Mouse (Mus musculus): ENCODE data around the gene Gm10961. TPM values are rescaled to one million over a fixed set of nuclear protein-coding genes. Genes with fewer than 3 reads are reported as not detected.

Gene Gm10961
- polyA plus RNA-seq, 1 experiment = not detected

GRCm38 (mm10) chr3:107680790-107681576, 49.9 kb downstream of the Gm10961 start:
- Histone ChIP-seq H3ac (ENCODE audit: control insufficient read depth, insufficient read length) (no peak overlapping the region), H3K4me3 (no peak overlapping the region)
- no peak for TF ChIP-seq USF1 (IDR thresholded peaks at IDR 0.05; ENCODE audit: low read depth)
- TF ChIP-seq TCF12 (IDR thresholded peaks at IDR 0.05; ENCODE audit: insufficient read depth, poor library complexity, severe bottlenecking) = peak; percentile 14
- TF ChIP-seq POLR2AphosphoS2 (IDR thresholded peaks at IDR 0.05; ENCODE audit: insufficient read length, low read depth) = no peak
- no peak for TF ChIP-seq TCF3 (IDR thresholded peaks at IDR 0.05; ENCODE audit: insufficient read length, low read depth)
- no peak for TF ChIP-seq MAX (IDR thresholded peaks at IDR 0.05; ENCODE audit: low read depth)
- peak in 2 of 3 experiments; percentile 69 to 85 for TF ChIP-seq MYOD1 (IDR thresholded peaks at IDR 0.05; ENCODE audit: control insufficient read depth in 1 of 3, insufficient read length in 2 of 3, low read depth in 2 of 3)
- TF ChIP-seq E2F4 (IDR thresholded peaks at IDR 0.05; ENCODE audit: insufficient read depth) = no peak
- TF ChIP-seq MYOG (IDR thresholded peaks at IDR 0.05; ENCODE audit: control insufficient read depth in 1 of 3, insufficient read depth in 1 of 3, insufficient read length in 2 of 3, low read depth in 2 of 3) = peak; percentile 12 to 69 (median 19)
- TF ChIP-seq REST (IDR thresholded peaks at IDR 0.05; ENCODE audit: insufficient read depth, insufficient read length) = peak; percentile 14

More at GRCm38 (mm10) chr3:107680790-107681576, 49.9 kb downstream of the Gm10961 start:
- Histone ChIP-seq H3K4me2 (ENCODE audit: low read depth) (peak overlapping the region; percentile 37), H3K79me2 (ENCODE audit: control insufficient read depth, insufficient read depth) (peaks cover 90% of the 10 kb centered on the region), H3K27me3 (ENCODE audit: control insufficient read depth, insufficient read depth, insufficient read length) (no peaks in the 10 kb centered on the region), H3K36me3 (ENCODE audit: control insufficient read depth, insufficient read depth) (peaks cover 16% of the 10 kb centered on the region)

Other genes starting within 250 kb of the Gm10961 start
- gene Kcnc4, start 171.8 kb upstream of the Gm10961 start, polyA plus RNA-seq (2012; fragmentation: generic; extraction: Trizol) = not detected
- gene Slc6a17, start 113.3 kb upstream of the Gm10961 start, polyA plus RNA-seq (2012; fragmentation: generic; extraction: Trizol) = 1.9 TPM
- gene Ubl4b, start 76.2 kb upstream of the Gm10961 start, polyA plus RNA-seq (2012; fragmentation: generic; extraction: Trizol) = not detected
- not detected for gene Alx3, start 36.3 kb upstream of the Gm10961 start, polyA plus RNA-seq (2012; fragmentation: generic; extraction: Trizol)
- 46.6 TPM for gene Strip1, start 372 bp downstream of the Gm10961 start, polyA plus RNA-seq (2012; fragmentation: generic; extraction: Trizol)
- 51.0 TPM for gene Ahcyl1, start 65.2 kb downstream of the Gm10961 start, polyA plus RNA-seq (2012; fragmentation: generic; extraction: Trizol)
- gene Csf1, start 129.1 kb downstream of the Gm10961 start, polyA plus RNA-seq (2012; fragmentation: generic; extraction: Trizol) = 68.1 TPM
- gene Eps8l3, start 245.9 kb downstream of the Gm10961 start, polyA plus RNA-seq (2012; fragmentation: generic; extraction: Trizol) = not detected

All from myocyte (in vitro differentiated cells).